Mouse (Mus musculus): ENCODE data around the gene Errfi1.

GRCm38 (mm10) chr4:150842045-150842444, 11.7 kb upstream of the Errfi1 start:
- TF ChIP-seq POLR2A (IDR thresholded peaks at IDR 0.05; ENCODE audit: control insufficient read depth, extremely low read depth, insufficient read depth, low read length, poor library complexity), result no peak
- TF ChIP-seq CTCF (IDR thresholded peaks at IDR 0.05; ENCODE audit: borderline replicate concordance, control insufficient read depth, extremely low read depth, insufficient read depth, low read length, poor library complexity), result no peak
